Mouse (Mus musculus): ENCODE results near the gene Cd84.

The Cd84 gene

GRCm38 (mm10) chr1:171917305-171918039 is 78.0 kb downstream of the Cd84 start, which contains the start of gene Slamf6:
Gene Slamf6 (plus strand): TSS chr1:171917515.
- ATAC-seq (ENCODE audit: low TSS enrichment) = no peak

- ATAC-seq (ENCODE audit: low TSS enrichment) = no peak
Observed at GRCm38 (mm10) chr1:171918136-171918920, 78.8 kb downstream of the Cd84 start.

- no peak for ATAC-seq (ENCODE audit: low TSS enrichment)
Observed at GRCm38 (mm10) chr1:171919193-171919592, 79.7 kb downstream of the Cd84 start.

- ATAC-seq (ENCODE audit: low TSS enrichment) = no peak
Observed at GRCm38 (mm10) chr1:171919901-171920510, 80.5 kb downstream of the Cd84 start.

GRCm38 (mm10) chr1:171920989-171921621 is 81.6 kb downstream of the Cd84 start:
- no peak for ATAC-seq (ENCODE audit: low TSS enrichment)

GRCm38 (mm10) chr1:171921641-171922040 is 82.1 kb downstream of the Cd84 start:
- no peak for ATAC-seq (ENCODE audit: low TSS enrichment)

GRCm38 (mm10) chr1:171922844-171923243 is 83.3 kb downstream of the Cd84 start:
- ATAC-seq (ENCODE audit: low TSS enrichment) = peak; percentile 89

- peak; percentile 90 for ATAC-seq (ENCODE audit: low TSS enrichment)
Observed at GRCm38 (mm10) chr1:171924900-171925299, 85.4 kb downstream of the Cd84 start.

- ATAC-seq (ENCODE audit: low TSS enrichment) = no peak
Observed at GRCm38 (mm10) chr1:171933851-171934250, 94.4 kb downstream of the Cd84 start.

- peak; percentile 84 for ATAC-seq (ENCODE audit: low TSS enrichment)
Observed at GRCm38 (mm10) chr1:171938952-171939948, 99.8 kb downstream of the Cd84 start.
